Mouse (Mus musculus) liver, embryonic 14.5 days (tissue): Measurements from ENCODE around the gene Galntl6.

Experiments
- CTCF ChIP-seq: IDR thresholded peaks from 2 replicates; pipeline ENCODE4 v1.5.1; 2016; ENCODE audit warnings: antibody characterized with exemption, low read depth, control low read depth
- EP300 ChIP-seq: IDR thresholded peaks from 2 replicates; pipeline ENCODE4 v1.6.1; 2016; ENCODE audit warnings: antibody characterized with exemption, low read depth

DNA sequence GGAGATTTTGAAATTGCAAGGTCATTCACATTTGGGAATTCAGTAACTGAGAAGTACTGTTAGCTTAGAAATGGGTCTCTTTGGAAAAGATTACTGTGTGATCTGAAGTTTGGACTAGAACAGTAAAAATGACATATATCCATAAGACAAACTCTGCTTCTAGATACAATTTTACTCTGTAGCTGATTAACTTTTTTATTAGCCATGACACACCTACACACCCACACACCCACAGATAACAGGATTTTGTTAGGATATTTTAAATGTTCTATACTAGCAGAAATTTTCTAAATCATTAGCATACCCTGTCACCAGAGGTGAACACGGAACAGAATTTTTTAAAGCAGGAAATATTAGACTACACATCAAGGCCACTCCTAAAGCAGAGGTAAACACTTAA is 722.7 kb downstream of the Galntl6 start:
- TF ChIP-seq EP300 (no peak), CTCF (no peak)
